Mouse (Mus musculus) G1E (cell line): ENCODE results near the gene Milr1.

Experiments used
- CTCF ChIP-seq: IDR thresholded peaks from 2 replicates; pipeline ENCODE4 v1.5.1; 2012; ENCODE audit warnings: low read depth, low read length, inconsistent platforms, mixed read lengths
- GATA1 ChIP-seq: IDR thresholded peaks from 2 replicates; pipeline ENCODE4 v1.6.1; 2012; ENCODE audit warnings: borderline replicate concordance, low read length, inconsistent platforms, mixed read lengths

GRCm38 (mm10) chr11:106770195-106770974, 19.4 kb downstream of the Milr1 start:
- no peak for TF ChIP-seq GATA1
- TF ChIP-seq CTCF, result 0 out of 2 replicates have a peak, but pooled peaks have one; percentile 21
